Mouse (Mus musculus): Measurements from ENCODE around the gene Ccdc71.
A peak's percentile ranks its signal among the peaks of the same experiment; 100 is the strongest.

DNA sequence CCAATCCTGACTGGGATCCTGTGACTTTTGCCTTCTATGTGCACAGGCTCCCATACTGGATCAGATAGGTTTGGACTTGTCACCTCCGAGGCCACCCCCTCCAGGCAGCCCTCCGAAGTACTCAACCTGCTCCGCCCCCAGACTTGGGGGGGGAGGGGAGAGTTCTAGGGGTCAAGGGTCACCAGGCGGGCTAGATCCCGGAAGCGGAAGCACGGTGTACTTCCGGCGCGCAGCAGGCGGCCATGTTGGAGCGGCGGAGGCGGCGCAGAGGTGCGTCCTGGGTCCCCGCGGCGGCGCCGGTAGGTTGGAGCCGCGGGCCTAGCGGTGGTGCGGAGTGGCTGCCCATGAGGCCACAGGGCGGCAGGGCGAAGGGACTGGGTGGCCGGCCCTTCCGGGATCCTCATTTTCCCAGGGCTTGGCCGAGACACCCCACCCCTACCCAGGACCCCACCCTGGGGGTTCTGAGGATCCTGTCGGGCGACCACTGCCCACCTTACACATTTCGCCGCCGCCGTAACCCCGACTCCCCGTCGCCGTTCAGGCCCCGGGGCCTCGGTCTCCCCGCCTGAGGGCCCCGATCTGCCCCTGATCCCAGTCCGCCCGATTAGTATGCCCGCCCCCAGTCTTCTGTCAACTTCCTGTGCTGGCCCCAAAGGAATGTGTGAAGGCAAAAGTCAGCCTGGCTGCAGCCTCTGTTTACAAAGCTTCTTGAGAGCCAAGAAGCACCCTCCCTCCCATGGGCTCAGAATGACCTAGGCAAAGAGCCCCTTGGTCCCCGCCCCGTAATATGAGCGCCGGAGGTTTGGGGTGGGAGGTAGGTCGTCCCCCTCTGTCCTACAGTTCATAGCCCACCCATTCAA, at the start of gene Ccdc71:
- no peak for TF ChIP-seq CTCF (IDR thresholded peaks at IDR 0.05; ENCODE audit: extremely low read depth, insufficient read length, insufficient replicate concordance, low read depth, low read length)
- TF ChIP-seq POLR2A (IDR thresholded peaks at IDR 0.05; ENCODE audit: low read depth, low read length), result peak; percentile 45; the same call in 1 of the 2 replicates

All from small intestine, adult 2 months (tissue).